ENCODE assay signal across 8 mouse cellular contexts in genomic region chr17:12042561-12043256, GRCm38 (mm10).
DNase-seq lines count a peak whose midpoint lies in the region; ATAC-seq lines count a peak whose summit lies in the region.

No protein-coding gene starts in this region.

- WGBS in forebrain, embryonic 13.5 days: 54% methylated on average over 14 of the region's 14 CpGs

- no peaks in the 10 kb centered on the region; the same call in 1 of the 2 replicates for H3K27me3 ChIP-seq in forebrain, embryonic 13.5 days

- peak; percentile 58; the same call in 1 of the 2 replicates for ATAC-seq in forebrain, embryonic 13.5 days
- peak; percentile 47 for ATAC-seq in megakaryocyte progenitor cell, adult 5-6 weeks (replicated peaks; ENCODE audit: poor library complexity)

- no peak overlapping the region for H3K9ac ChIP-seq in forebrain, embryonic 13.5 days

- H3K27ac ChIP-seq in forebrain, embryonic 13.5 days: no peak overlapping the region

- 0 out of 2 replicates have a peak overlapping the region, but pooled peaks have one; percentile 7 for H3K4me2 ChIP-seq in forebrain, embryonic 13.5 days

- no peaks in the 10 kb centered on the region for H3K9me3 ChIP-seq in forebrain, embryonic 13.5 days (replicated peaks)

- H3K4me1 ChIP-seq in forebrain, embryonic 13.5 days: peaks cover 24% of the 10 kb centered on the region

- H3K4me3 ChIP-seq in forebrain, embryonic 13.5 days: no peak overlapping the region

- peak; percentile 71 for DNase-seq in MN1 (ENCODE audit: low spot score)
- peak; percentile 75 to 81 for DNase-seq in layer of hippocampus, postnatal 36 days
- DNase-seq in gastrocnemius, postnatal 36 days: no peak
- DNase-seq in gastrocnemius, adult 8-10 months (ENCODE audit: low spot score in 2 of 2): no peak
- DNase-seq in adrenal gland, postnatal 25 days: no peak
- DNase-seq in embryo, embryonic 10 days (ENCODE audit: low spot score): no peak

- no peaks in the 10 kb centered on the region for H3K36me3 ChIP-seq in forebrain, embryonic 13.5 days (ENCODE audit: poor library complexity, severe bottlenecking)

- intact Hi-C loops in gastrocnemius, postnatal 36 days (cut with DNase I): no loop called here

Comparison
In these comparisons a context has a peak if more than half of its experiments do, and no peak if none do; other contexts are left out.
1. DNase-seq: peak in MN1 (single experiment) and layer of hippocampus, postnatal 36 days (2 of 2); none in gastrocnemius, postnatal 36 days (0 of 2), gastrocnemius, adult 8-10 months (0 of 2), adrenal gland, postnatal 25 days (single experiment) and embryo, embryonic 10 days (single experiment).